Comparison of ENCODE assay signal across 15 mouse cellular contexts in genomic region chr16:29205581-29205980, GRCm38 (mm10). TPM values are rescaled to one million over a fixed set of nuclear protein-coding genes. Genes with fewer than 3 reads are reported as not detected.
"Had no signal": no experiment of that assay in that cellular context is flagged by ENCODE, and none has a peak within 500 bp of the region (broad histone marks: within the 10 kb centered on the region; RNA-seq: fewer than 3 reads in every experiment).

No protein-coding gene starts in this region.

- H3K4me2 ChIP-seq: hindbrain, embryonic 14.5 days; intestine, embryonic 15.5 days; neural tube, embryonic 13.5 days; stomach, embryonic 15.5 days had no signal

- H3K27ac ChIP-seq: hindbrain, embryonic 14.5 days; intestine, embryonic 15.5 days; left cerebral cortex, adult 2 months; liver, embryonic 14.5 days; neural tube, embryonic 13.5 days; stomach, embryonic 15.5 days had no signal

- H3K36me3 ChIP-seq: intestine, embryonic 15.5 days; neural tube, embryonic 13.5 days; stomach, embryonic 15.5 days had no signal

- DNase-seq: liver; lung, adult 2 months; lung, postnatal 36 days; thymus, adult 2 months; thymus, postnatal 25 days had no signal

- H3K4me3 ChIP-seq: intestine, embryonic 15.5 days; left cerebral cortex, adult 2 months; neural tube, embryonic 13.5 days; stomach, embryonic 15.5 days had no signal

- H3K9ac ChIP-seq: hindbrain, embryonic 14.5 days; intestine, embryonic 15.5 days; liver, embryonic 14.5 days; neural tube, embryonic 13.5 days; stomach, embryonic 15.5 days had no signal

- H3K4me1 ChIP-seq: stomach, embryonic 15.5 days had no signal

- H3K9me3 ChIP-seq: intestine, embryonic 15.5 days; neural tube, embryonic 13.5 days; stomach, embryonic 15.5 days had no signal

- ATAC-seq: intestine, embryonic 15.5 days; lung, postnatal 0 days had no signal

RNA-seq across cellular contexts. Expression of gene Hrasls, which starts 3.9 kb away (rescaled TPM):
- total RNA-seq: megakaryocyte progenitor cell, adult 5-6 weeks; monocyte, adult 5-6 weeks had no signal
- polyA plus RNA-seq: spleen, adult 2 months had no signal
